Mouse (Mus musculus) heart, postnatal 14 days (tissue): ENCODE results near the gene Dusp10. TPM values are rescaled to one million over a fixed set of nuclear protein-coding genes. Genes with fewer than 3 reads are reported as not detected.

Experiments used
- DNase-seq, 2 experiments: peaks; one replicate each; pipeline ENCODE4 v3.0.0; 2021 to 2022
- intact Hi-C: fragments of 180-260 bp; cut with DNase I; formaldehyde crosslinking; loops from one replicate; pipeline ENCODE4 v1.15.1; 2025
- total RNA-seq, 2 experiments: library from RNA; stranded (reverse); gene quantifications; 2 replicates each; pipeline ENCODE4 v1.2.3; 2021

The Dusp10 gene
- total RNA-seq, 2 experiments from 2014 or later, result 6.9 to 7.2 TPM

DNA sequence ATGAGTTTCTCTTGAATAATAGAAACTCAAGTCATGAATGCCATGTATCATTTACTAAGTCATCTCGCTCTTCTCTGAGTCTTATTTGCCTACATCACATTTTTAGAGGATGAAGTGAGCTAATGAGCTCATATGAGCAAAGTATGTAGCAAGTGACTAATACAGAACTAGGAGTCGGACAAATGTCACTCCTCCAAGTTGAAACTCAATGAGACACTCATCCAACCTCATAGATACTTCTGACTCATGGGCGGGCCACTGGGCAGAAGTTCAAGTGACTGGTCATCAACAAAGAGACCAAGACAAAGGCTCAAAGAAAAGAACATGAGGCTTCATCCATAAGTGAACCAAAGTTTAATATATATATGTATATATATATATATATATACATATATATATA lies 71.9 kb downstream of the Dusp10 start:
- peak in 1 of 2 experiments; percentile 38 for DNase-seq
- intact Hi-C loops, result no loop called here

DNA sequence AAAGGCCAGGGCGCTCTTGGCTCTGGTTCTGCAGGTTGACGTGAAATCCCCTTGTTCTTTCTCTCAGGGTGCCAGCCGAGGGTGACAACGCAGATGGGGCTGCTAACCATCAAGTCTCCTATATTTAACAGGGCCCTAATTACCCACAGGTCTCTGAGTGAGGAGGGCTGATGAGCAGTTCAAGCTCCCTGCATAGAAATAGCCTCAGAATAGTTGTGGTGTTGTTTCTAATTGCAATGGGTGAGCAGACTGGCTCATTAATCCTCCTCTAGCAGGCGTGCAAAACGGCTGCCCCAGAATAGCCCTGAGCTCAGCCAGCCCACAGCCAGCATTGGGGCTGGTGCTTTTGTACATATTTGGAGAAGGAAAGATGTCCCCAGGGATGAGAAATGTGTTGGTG lies 77.4 kb downstream of the Dusp10 start:
- intact Hi-C loops, result no loop called here
- DNase-seq, result no peak

DNA sequence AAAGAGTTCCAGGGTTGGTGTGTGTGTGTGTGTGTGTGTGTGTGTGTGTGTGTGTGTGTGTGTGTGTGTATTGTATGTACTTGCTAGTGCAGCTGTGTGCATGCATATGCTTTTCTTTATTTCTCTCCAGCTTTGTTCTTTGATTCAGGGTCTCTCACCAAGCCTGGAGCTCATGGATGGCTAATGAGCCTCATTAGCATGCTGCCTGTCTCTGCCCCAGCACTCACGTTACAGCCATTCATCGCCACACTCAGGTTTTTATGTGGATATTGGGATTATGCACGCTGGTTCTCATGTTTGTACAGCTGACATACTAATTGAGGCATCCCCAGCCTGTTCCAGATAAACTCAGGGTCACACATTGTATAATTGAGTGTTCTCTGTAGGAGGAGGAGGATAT lies 81.8 kb downstream of the Dusp10 start:
- intact Hi-C loops, result no loop called here
- no peak for DNase-seq

DNA sequence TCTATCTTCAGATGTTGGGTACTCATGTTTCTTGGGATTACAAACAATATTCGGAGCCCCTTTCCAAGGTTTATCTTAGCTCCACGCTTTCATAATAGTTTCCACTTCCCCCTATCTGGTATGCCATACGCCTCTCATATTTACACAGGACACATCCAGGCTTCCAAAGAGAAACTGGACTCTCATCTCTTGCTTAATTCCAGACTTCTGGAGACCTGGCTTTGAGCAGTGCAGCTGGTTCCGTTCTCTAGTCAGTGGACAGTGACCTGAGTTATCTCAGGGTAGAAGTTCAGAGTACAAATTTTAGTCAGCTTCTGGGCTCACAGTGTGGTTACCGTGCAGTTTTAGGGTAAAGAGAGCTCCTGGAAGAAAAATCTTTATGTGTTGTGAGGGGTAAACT lies 87.3 kb downstream of the Dusp10 start:
- no peak for DNase-seq
- intact Hi-C loops, result no loop called here

DNA sequence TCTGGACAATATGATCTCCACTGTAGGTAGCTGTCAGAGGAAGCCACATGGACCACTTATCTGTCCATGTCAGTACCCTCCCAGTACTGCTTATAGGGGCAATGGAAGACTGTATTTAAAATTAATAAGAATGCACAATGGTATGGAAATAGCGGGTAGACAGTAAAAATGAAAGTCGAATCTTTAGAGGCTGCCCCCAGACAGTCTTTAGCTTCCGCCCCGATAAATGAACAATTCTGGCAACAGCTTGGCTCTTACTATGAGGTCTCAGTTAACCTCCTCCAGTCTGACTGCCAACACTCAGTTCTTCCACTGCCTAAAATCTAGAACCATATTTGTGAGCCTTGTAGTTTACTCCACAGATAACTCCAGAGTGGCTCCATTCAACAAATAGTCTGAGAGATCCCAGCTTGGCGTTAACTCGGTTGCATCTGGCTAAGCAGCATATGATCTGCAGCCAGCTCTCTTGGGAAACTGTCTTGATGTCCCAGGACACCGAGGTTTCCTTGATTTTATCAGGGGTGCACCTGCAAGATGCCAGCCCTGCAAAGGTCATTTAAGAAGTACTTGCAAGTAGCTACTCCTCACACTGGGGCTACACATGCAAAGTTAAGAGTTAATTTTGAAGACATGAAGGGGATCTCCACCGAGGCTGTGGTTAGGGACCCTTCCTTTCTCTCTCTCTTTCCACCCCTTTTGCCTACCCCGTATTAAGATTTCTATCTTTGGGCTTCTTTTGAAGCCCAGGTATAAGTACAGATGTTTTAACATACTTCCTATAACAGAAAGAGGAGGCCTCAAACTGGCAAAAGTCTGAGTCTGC lies 88.0 kb downstream of the Dusp10 start:
- intact Hi-C loops, result no loop called here
- DNase-seq, result no peak

DNA sequence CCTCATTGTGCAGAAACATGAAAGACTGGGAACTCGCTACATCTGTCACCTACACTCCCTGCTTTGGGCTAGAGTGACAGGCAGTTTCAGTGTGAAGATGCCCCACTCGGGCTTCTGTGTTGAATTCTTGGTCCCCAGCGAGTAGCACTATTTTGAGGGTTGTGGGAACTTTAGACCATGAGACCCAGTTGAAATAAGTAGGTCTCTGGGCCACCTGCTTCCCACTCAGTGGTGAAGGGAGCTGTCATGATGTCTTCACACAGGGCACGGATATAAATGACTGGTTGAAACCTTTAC lies 88.6 kb downstream of the Dusp10 start:
- intact Hi-C loops, result no loop called here
- no peak for DNase-seq

DNA sequence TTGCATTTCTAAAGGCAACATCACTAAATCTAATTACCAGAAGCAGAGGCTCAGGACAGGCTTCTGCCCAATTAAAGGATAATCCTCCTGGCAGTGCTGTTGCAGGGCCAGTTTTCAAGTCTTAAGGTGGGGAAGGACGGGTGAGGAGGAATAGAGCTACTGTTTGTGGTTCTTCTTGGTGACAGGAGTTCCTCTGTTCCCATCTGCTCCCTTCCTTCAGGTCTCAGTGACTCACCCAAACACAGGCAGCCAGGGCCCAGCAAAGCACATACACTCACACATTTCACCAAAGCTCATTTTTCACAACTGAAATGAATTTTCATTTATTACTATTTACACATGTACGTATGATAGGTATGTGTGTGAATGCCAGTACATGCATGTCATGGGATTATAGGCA lies 93.7 kb downstream of the Dusp10 start:
- no peak for DNase-seq
- intact Hi-C loops, result no loop called here

DNA sequence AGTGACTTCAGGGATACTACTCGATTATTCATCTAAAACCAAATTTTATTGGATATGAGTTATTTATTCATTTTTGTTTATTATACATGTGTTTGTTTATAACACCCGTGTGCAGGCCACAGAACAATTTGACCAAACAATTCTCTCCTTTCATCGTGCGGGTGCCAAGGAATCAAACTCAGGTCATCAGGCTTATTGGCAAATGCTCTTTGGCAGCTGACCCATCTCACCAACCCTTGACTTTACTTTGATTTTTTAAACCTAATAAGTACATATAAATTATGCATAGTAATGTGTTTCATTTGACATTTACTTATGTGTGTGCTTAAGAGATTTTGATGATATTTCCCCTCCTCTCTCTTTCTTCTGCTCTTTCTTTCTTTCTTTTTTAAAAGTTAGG lies 94.3 kb downstream of the Dusp10 start:
- intact Hi-C loops, result no loop called here

DNA sequence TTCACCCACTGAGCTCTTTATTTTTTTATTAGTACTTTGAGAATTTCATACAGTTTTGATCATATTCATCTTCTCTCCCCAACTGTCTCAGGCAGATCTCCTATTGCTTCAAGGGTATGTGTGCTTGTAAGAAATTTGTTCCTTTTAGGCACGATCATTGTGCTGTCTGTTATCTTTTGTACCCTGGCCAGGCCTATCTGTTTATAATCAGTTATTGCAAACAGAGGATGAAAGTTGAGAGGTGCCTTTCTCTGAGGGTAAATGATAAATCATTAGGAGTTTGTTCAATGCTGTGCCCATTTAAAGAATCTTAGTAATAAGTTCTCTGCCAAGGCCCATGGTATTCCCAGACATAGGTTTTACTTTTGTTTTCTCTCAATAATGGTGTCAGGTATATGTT lies 95.2 kb downstream of the Dusp10 start:
- no peak for DNase-seq
- intact Hi-C loops, result no loop called here

More for the DNA sequence above, 94.3 kb downstream of the Dusp10 start:
- no peak for DNase-seq

DNA sequence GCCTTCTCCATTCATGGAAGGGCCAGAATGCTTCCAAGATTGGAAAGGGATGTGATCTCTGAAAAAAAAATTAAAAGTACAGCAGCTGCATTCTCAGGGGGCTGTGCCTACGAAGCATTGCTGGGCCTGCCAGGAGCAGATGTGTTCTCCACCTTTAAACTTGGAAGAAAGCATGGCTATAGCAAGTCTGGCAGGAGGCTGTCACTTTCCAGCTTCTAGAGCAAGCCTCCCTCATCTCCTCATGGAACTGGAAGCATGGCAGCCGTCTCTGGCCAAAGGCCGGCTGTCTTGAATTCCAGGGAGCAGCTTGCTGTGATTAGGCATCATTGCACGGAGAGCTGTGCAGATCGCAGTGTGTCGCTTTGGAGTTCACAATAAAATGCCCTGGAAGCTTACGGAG lies 104.5 kb downstream of the Dusp10 start:
- peak; percentile 22 to 27 for DNase-seq
- intact Hi-C loops, result no loop called here

DNA sequence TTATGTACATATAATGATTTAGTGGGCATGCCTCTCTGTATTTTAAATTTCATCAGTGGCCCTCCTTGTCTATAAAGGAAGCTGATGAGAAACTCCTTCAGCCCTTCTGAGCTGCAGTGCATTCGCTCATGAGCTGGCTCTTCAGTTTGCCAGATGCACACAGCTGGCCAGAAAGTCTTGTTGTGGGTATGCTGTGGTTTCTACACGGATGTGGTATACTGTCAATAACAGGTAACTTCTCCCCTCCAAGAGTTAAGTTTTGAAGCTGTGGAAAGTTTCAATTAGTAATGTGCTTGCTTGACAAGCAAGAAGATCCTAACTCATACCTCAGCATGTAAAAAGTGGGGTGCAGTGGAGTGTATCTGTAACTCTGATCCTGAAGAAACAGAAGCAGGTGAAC lies 104.9 kb downstream of the Dusp10 start:
- no peak for DNase-seq
- intact Hi-C loops, result no loop called here

DNA sequence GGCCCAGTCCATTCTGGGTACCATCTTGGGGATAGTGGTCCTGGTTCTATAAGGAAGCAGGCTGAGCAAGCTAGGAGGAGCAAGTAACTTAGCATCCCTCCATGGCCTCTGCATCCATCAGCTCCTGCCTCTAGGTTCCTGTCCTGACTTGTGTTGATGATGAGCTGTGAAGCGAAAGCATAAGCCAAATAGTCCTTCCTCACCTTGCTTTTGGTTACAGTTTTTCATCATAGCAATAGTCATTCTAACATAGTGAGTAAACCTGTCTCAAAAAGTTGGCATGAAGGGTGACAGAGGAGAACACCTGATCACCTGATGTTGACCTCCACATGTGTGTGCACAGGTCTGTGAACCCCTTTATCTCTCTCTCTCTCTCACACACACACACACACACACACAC lies 105.5 kb downstream of the Dusp10 start:
- intact Hi-C loops, result no loop called here
- DNase-seq, result no peak

Other genes starting within 250 kb of the Dusp10 start
- under 1 TPM; 0.68 to 0.74 TPM for gene 1700056E22Rik, start 21.0 kb downstream of the Dusp10 start, total RNA-seq